Mouse (Mus musculus) gonadal fat pad, adult 2 months (tissue): ENCODE data around the gene Tnxb. TPM values are rescaled to one million over a fixed set of nuclear protein-coding genes. Genes with fewer than 3 reads are reported as not detected.

Experiments
- DNase-seq: peaks from one replicate; pipeline ENCODE4 v3.0.0-alpha.2; 2012; ENCODE audit warnings: low read depth
- polyA plus RNA-seq: library from polyadenylated mRNA; depleted of rRNA; stranded (reverse); fragments of >200 nt; gene quantifications from 2 replicates; pipeline ENCODE4 v1.2.3, GENCODE M21; 2012

Tnxb gene
- polyA plus RNA-seq, 1 experiment = 42.7 TPM

DNA sequence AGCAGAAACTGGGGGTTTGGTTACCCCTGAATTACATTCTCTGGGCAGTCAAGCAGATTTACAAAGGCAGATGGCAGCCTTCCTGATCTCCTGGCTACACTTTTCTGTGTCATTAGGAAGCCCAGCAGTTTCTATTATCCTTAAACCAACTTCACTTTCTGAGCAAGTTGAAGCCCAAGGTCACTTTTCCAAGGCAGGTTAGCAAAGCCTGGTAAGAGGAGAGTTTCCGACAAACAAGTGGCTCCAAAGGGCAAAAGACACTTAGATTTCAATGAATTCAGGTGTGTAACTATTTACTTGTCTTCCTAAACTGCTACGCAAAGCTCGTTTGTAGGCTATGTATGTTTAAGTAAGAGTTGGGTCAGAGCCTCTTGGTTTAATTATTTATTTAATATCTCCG is 27.0 kb upstream of the Tnxb start:
- DNase-seq = no peak

DNA sequence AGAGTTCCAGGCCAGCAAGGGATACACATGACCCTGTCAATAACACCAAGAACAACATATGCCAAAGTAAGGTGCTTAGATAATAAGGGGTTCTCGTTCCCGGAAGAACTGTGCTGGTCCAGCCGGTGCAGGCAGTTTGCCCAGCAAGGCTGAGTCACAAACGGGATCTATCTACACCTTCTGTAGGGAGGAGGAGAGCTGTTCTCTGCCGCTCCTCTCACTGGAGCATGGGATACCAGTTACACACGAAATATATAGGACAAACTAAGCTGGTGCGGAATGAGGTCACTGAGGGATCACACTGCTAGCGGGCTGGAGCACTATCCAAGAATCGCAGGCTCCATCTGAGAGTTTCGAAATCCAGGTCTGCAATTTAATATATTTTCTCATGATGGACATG is 26.4 kb upstream of the Tnxb start:
- no peak for DNase-seq

DNA sequence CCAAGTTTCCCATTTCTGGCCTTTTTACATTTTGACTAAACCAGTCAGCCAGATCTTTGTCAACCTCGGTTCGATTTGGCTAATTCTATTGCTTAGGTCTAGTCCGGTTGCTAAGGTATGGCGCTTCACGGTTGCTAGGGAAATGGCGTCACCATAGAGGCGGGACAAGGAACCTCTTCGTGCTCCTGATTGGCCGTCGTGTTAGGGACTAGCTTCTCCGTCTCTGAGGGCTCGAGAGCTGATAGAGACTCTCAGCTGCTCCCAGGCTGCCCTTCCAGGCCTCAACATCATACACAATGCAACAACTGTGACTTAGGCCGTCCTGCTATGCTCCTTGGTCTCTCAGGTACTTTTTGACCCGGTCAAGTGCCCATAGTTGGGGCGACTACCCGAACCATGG is 25.7 kb upstream of the Tnxb start, which contains the start of gene Fkbpl:
Fkbpl (plus strand) TSS at position 157 of the 400 bp plus-strand sequence.
- DNase-seq = peak; percentile 88

DNA sequence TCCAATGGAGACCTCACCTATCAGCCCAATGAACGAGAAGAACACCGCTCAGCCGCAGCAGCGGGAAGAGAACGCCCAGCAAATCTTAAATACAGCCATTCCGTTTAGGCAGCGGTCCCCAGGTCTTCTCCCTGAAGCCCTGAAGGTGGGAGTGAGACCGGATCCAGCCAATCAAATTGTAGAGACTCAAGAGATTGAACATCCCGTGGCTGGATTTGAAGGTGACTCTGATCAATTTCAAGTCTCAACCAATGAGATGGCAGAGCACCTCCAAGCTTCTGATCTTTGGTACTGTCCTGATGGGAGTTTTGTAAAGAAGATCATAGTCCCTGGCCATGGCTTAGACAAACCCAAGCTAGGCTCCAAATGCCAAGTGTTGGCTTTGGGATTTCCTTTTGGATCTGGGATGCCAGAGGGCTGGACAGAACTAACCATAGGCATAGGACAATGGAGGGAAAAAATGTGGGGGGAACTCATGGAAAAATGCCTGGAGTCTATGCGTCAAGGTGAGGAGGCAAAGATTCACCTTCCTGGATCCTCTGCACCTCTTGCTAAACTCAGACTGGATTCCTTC is 25.0 kb upstream of the Tnxb start:
- DNase-seq = no peak

GRCm38 (mm10) chr17:34645831-34646511 is 24.4 kb upstream of the Tnxb start:
- no peak for DNase-seq

- DNase-seq = peak; percentile 83
Observed at GRCm38 (mm10) chr17:34646906-34647787, 23.2 kb upstream of the Tnxb start, which contains the start of gene Atf6b. Gene Atf6b, plus strand, starts transcription at chr17:34647146.

- DNase-seq = no peak
Observed at GRCm38 (mm10) chr17:34648141-34648890, 22.0 kb upstream of the Tnxb start.

- DNase-seq = no peak
Observed at GRCm38 (mm10) chr17:34649106-34649864, 21.1 kb upstream of the Tnxb start.

- no peak for DNase-seq
Observed at GRCm38 (mm10) chr17:34650781-34651180, 19.6 kb upstream of the Tnxb start.

- DNase-seq = no peak
Observed at GRCm38 (mm10) chr17:34651507-34652221, 18.7 kb upstream of the Tnxb start.

DNA sequence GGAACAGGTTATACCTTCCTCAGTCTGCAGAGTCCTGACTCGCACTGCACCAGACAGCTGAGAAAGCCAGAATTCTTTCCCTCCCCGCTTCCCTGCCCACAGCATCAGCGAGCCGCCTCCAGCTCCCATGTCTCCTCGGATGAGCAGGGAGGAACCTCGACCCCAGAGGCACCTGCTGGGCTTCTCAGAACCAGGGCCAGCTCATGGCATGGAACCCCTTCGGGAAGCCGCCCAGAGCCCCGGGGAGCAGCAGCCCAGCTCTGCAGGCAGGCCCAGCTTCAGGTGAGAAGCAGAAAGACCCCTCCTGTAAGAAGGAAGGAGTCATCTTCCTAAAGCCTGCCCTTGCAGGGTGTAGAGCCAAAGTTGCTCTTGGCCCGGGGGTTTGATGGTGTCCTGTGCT is 17.8 kb upstream of the Tnxb start:
- DNase-seq = no peak

- DNase-seq = no peak
Observed at GRCm38 (mm10) chr17:34652985-34653384, 17.4 kb upstream of the Tnxb start.

DNA sequence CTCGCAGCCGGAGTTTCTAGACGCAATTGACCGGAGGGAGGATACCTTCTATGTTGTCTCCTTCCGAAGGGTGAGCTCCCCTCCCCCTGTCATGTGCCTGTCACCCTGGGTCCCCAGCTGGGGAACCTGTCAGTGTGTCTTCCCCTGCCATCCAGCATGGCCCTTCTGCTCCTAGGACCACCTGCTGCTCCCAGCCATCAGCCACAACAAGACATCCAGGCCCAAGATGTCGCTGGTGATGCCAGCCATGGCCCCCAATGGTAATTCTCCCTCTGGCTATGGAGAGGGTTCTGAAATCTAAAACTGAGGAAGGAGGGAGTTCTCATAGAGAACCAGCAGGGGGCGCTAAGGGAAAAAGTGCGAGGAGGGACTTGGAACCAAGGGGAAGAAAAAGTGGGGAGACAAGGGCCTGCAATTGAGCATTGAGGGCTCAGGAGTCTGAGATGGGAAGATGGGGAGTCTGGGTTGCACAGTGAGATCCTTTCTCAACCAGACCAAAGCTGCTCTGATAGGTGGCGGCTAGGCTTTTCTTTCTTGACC is 16.5 kb upstream of the Tnxb start:
- no peak for DNase-seq

DNA sequence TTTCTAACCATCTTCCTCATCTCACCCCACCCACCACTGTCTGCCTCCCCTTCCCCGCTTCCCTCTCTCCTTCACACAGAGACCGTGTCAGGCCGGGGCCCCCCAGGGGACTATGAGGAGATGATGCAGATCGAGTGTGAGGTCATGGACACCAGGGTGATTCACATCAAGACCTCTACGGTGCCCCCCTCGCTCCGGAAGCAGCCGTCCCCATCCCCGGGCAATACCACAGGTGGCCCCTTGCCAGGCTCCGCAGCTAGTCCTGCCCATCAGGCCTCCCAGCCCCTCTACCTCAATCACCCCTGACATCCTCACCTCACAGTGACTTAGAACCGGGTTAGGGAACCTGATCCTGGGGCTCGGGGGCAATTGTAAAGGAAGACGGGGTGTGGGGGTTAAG is 15.9 kb upstream of the Tnxb start:
- no peak for DNase-seq

DNA sequence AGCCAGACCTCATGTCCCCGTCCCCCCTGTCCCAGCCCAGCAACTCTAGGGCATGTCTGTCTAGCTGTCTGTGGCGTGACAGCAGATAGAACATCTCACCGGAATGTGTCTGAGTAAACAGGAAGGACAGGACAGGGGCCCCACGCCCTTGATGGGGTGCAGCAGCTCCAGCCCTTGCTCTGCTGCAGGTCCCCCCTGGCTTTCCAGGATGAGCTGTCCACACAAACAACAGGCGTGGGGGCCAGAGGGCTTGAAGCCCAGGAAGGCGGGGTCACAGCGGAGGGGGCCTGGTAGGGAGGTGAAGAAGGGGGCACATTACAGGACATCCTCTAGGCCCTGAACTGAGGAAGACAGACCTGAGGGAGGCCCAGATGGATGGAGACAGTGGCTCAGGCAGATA is 15.2 kb upstream of the Tnxb start:
- no peak for DNase-seq

- DNase-seq = no peak
Observed at GRCm38 (mm10) chr17:34655581-34655991, 14.7 kb upstream of the Tnxb start.

GRCm38 (mm10) chr17:34656666-34657065 is 13.7 kb upstream of the Tnxb start:
- no peak for DNase-seq

DNA sequence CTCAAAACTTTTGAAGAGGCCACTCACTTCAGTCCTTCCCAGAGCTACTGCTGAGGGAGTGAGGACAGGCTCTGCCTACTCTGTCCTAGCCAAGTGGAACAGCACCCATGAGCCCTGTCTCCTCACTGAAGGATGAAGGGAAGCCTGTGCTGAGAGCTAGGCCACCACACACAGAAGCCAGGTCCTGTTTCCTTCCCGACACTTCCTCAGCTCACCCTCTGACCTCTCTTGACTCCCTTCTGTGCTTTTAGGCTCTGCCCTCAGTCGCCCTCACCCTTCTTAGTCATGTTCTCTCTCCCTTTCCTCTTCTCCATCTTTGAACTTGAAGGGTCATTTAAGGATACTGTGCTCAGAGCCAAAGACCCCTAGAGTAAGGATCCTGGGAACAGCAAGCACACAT is 13.1 kb upstream of the Tnxb start:
- DNase-seq = no peak

GRCm38 (mm10) chr17:34658145-34658544 is 12.2 kb upstream of the Tnxb start:
- no peak for DNase-seq

DNA sequence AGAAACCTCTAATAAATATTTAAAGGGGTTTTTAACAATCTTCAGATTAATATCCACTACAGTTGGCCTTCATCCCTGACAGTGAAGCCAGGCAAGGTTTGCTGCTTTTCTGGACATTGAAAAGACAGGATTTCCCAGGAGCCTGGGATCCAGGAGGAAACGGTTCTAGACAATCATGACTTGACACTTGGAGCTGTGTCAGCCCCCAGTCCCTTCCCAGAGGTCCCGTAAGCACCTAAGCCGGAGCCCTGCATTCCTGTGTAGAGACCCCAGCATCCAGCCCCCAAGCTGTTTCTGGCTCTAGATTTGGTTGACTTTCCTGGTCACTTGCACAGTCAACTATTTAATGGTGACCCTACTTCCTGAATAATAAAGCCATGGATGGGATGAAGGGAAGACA is 11.7 kb upstream of the Tnxb start:
- no peak for DNase-seq
